Mouse (Mus musculus): ENCODE results near the gene Cdk10.
"Not testable (repeated sequence)": the region's sequence is repeated elsewhere in the genome, so short reads cannot be mapped to it uniquely, and the experiment has no call there.

Cdk10 gene

DNA sequence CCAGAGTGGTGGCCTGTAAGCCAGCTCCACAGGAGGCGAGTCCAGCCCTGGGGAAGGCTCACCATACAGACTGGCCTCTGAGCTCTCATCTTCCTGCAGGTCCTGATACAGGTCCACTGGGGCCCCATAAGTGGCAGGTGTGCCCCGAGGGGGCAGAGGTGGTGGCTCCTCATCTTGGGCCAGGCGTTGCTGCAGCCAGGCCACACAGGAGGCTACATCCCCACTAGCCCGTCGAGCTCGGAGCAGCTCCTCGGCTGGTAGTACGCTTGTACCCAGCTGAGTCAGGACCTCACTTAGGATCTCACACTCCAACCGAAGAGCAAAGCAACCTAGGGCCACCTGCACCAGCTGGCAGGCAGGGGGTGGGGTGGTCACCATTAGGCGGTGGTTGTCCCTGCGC is 9.1 kb downstream of the Cdk10 start:
- DNase-seq: no peak

DNA sequence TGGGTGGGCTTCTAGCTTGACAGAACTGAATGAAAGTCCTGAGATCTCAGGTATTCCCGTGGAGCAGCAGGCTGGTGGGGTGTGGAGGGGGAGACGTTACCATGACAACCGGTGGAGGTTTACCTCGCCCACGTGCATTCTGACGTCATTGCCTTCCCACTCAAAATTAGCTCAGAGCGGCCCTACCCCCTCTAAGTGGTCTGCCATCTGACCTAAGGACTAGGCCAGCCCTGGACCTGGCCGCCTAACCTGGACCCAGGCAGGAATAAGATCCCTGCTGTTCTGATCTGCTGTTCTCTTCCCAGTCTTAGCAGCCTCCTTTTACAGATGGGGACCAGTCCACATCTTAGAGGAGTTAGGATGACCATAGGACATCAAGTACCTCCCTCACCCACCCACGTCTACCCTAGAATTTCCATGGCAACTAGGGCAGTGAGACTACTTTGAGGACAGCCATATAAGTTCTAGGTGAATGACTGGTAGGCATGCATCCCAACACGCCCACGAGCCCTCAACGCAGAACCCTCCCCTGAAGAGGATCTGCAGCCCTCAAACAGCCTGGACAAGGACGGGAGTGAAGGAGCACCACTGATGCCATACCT is 10.4 kb downstream of the Cdk10 start:
- DNase-seq: no peak

DNA sequence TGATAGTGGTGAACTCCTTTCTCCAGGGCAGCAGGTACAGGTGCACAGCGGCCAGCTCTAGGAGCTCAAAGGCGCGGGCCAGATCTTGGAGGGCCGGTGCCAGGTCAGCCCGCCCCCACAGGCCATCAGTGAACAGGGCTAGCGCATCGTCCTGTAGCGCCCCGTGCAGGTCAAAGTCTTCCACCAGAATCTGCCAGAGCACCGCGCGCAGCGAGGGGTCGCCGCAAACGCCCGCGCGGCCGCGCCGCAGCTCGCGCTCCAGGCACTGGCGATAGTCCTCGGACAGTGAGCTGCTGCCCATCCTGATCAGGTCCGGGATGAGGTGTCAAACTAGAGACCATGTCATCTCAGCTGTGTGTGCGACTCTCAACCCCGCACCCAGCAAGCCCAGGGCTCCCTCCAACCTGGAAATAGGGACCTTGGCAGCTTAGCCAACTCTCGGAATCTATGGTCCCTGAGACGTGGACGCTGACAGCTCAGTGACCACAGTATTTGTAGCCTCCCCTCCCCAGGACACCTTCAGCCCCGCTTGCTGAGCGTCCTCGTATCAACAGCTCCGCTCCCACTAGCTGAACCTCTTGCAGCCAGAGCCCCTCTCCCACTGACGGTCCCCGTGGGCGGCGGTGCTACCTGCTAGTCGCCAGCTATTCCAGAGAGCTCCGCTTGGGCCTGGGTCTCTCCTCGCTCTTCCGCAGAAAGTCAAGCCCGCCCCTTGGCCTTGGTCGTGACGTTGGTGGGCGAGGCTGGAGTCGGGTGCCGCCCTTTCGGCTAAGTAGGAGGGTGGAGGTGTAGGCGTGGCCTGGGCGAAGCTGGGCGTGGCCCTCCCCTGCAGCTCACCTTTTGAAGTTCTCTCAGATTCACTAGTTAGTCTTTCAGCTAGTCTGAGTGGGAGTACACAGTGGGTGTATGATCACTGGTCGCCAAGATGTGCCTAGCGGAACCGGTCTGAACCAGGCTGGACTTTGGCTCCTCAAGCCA is 11.2 kb downstream of the Cdk10 start, which contains the start of gene Spata2l:
Gene Spata2l (minus strand): TSS at position 714 of the 978 bp plus-strand sequence.
- DNase-seq: peak; percentile 97

DNA sequence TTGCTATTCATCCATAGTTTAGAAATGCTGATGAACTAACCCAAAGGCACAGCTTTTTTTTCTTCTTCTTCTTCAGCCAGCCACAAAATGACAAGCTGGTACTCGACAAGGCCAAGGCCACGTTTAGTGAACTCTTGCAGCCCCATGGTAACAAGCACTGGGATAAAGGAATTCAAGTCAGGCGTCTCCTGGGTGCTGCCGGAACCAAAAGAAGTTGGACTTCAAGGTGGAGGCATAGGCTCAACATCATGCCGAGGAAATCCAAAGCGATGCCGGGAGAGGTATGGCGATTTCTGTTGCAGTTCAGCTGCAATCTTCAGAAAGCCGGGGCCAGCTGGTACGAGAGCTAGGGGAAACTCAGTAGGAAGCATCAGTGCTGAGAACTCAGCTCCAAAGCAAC is 14.8 kb downstream of the Cdk10 start:
- no peak for DNase-seq

DNA sequence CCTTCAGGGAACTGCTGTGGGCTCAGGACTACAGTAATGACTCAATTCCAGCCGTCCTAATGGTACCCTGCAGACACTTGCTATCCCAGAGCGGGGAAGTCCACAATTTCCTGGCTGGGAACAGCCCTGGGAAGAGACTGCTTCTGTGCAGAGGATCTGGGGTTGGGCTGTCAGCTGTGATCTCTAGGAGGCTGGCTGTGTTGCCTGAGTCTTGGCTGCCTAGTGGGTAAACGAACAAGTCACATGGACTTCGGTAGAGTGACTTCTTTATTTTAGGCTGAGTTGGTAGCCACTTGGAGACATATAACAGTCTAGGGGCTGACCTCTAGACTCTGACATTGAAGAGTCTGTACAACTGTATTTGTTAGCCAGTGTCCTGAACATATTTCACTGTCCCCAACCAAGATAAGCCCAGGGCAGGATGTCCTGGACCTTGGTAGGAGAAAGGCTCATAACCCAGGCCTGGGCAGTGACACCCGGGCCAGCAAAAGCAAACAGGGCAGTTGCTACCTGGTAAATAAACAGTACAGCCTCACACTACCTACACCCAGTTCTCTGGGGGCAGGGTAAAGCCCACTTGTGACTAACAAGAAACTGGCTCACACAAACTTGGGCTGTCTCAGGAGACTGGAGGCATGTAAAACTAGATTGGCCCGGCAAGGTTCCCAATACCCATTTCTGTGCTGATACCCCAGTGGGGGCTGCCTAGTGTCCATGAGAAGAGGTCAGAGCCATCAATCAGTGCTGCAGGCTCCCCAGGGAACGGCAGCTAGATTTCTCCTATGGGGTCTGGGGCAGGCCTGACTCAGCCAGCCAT is 17.7 kb downstream of the Cdk10 start:
- no peak for DNase-seq

DNA sequence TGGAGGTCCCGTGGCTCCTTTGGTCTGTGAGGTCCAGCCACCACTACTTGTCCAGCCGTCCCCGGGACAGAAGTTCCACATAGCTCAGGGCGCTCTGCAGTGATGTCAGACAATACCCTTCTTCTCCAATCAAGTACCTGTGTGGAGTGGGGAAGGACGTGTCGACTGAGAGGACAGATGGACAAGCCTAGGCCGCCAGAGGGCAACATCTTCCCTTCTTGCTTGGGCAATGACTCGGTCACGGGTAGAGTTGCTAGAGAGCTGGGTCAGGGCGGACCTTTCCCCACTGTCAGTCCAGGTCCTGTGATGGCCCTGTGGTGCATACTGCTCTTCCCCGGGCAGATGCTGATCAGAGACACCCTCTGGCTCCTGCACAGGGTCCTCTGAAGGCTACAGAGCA is 18.4 kb downstream of the Cdk10 start:
- DNase-seq: no peak

DNA sequence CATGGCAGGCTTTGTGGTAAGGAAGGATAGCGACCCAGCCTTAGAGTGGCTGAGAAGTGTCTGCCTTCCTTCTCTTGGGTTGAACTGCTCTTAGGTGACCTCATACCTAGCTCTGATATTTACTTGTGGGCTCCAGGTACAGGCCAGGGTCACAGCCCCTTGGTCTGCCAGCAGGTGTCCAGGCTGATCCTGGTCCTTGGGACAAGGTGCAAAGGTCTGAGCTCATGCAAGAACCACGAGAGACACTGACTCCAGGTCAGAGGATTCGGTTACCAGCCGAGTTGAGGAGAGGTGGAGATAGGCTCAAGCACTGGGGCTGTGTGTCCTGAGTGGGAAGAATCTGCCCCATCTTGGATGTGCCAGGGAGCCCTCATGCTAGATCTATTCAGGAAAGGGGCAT is 19.7 kb downstream of the Cdk10 start:
- peak; percentile 83 for DNase-seq

DNA sequence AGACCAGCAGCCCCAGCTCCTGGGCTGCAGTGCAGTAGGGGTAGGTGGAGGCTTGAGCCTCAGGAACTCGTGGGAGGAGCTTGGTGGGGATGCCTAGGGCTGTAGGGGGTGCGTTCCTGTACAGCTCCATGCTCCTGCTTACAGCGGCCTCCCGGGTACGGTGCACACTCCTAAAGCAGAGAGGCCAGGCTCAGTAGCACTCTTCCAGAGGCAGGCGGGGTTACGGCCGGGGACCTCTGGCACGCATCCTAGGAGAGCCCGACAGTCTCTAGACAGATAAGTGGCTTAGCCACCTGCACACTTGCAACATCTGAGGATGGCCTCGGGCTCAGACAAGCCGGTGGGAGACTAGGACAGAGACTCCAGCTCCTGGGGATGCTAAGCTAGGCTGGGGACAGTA is 20.9 kb downstream of the Cdk10 start:
- DNase-seq: no peak

DNA sequence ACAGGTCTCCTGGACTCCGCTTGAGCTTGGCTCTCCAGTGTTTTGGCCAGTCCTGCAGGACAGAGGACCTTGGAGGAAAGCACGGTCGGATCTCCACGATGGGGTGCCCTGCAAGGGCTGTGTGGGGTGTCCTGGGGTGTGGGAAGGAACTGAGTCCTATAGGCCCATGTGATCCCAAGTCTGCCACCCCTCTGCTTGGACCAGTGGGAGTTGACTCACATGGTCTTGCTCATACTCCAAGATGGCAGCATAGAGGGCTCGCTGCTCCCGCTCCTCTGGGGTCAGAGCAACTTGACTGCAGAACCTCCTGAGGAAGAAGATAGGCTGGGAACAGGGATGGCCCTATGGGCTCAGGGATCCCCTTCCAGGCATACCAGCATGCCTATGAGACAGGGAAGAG is 23.1 kb downstream of the Cdk10 start:
- DNase-seq: no peak

DNA sequence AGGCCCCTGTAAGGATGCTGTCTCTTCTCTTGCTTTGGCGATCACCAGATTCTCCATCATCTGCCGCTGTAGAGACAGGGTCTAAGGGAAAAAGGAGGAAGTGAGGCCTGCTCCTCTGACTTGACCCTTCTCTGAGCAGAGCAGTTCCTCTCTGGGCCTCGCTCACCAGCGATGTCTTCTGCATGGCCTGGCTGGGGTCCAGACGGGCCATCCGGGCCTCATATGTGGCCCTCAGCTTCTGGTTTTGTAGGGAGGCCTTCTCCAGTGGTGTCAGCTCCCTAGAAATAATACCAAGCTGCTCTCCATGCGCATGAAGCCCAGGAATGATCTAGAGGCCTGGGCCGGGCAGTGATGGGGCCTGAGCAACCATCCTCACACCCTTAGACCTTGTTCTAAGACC is 24.0 kb downstream of the Cdk10 start:
- DNase-seq: no peak

DNA sequence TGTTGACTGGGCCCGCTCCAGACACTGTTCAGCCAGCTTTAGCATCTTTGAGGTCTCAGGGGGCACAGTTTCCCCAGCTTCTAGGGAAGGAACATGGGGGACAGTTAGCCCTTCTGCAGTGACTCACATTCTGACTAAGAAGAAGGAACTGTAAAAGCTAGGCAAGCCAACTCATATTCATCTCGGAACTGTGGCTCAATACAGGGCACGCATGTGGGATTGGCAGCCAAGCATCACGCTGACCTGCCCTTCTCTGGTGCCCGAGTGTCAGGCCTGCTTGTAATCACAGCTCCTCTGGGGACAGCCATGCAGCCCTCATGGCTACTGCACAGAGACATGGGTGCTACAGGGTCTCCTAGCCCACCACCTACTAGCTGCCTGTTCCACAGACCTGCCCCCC is 26.3 kb downstream of the Cdk10 start:
- DNase-seq: no peak

DNA sequence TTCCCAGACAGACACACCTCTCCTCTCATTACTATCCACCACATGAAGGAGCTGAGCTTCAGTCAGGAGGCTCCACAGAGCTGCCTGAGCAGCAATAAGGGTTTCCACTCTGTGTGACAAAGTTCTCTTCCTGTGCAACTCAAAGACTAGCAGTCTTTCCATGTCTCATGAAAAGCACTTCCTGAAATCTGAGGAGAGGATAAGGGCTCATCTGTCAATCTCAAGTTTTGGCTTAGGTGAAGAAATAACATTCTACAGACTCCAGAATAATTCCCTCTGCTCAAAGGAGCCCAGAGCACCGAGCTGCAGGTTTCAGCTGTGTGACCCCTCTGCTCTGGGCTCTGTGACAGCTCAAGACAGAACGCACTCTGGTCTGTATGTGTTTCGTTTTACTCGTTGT is 28.3 kb downstream of the Cdk10 start:
- DNase-seq: no peak

DNA sequence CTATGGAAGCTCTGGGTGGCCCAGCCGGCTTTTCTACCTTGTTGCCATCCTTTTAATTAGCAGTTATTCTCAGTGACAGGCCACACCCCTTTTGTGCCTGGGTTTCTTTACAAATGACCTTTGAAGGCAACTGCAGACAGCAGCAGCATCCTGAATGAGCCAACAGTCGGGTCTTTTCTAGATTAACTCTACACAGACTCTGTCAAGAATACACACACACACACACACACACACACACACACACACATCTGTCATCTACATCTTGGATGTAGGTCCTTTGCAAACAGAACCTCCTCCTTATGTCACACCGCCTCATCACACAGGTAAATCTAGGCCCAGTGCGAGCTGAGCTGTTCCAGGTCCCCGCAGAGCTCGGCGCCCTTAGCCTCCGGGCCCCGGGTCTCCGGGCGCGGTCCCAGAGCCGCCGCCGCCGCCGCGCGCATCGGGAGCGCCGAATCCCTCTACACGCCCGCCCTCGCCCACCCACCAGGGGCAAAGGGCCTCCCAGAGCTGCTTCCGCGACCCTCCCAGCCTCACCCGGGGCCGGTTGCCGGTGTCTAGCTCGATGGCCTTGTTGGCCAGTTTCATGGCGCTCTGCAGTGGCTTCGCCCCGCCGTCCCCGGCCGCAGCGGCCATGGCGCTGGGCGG is 28.9 kb downstream of the Cdk10 start:
- peak; percentile 46 for DNase-seq

DNA sequence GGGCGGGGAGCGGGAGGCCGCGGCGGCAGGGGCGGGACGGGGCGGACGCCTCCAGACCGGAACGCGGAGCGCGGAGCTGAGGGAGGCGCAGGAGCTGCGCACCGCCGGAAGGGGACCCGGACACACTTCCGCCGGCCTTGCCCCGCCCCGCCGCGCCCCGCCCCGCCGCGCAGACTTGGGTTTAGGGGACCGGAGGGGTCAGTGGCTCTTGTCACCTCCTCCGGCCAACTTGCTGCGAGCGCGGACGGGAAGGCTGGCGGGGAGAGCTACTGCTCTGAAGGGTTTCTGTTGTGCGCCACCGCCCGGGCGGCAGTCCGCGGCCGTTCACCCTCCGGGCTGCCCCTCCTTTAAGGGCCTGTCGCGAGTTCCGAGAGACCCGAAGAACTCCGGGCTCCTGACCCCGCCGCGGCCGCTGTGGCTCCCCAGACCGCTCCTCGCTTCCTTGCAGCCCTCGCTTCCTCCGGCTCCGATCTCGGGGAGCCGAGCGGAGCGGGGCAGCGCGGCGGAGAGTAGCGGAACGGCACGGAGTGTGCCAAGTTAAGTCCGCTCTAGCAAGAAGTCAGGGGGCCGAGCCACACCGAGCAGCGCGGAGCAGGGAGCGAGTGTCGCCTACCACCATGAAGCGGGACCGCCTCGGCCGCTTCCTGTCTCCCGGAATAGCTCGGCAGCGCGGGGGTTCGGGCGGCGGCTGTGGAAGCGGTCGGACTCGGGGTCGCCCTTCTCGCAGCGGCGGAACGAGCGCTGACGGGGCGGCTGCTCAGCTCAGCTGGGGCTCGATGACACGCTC is 29.6 kb downstream of the Cdk10 start, which contains the start of the genes Zfp276 and Vps9d1:
Gene Zfp276 (plus strand): TSS at position 97 of the 787 bp plus-strand sequence.
Gene Vps9d1 (minus strand): TSS at position 250 of the 787 bp plus-strand sequence.
- DNase-seq: peak; percentile 80

DNA sequence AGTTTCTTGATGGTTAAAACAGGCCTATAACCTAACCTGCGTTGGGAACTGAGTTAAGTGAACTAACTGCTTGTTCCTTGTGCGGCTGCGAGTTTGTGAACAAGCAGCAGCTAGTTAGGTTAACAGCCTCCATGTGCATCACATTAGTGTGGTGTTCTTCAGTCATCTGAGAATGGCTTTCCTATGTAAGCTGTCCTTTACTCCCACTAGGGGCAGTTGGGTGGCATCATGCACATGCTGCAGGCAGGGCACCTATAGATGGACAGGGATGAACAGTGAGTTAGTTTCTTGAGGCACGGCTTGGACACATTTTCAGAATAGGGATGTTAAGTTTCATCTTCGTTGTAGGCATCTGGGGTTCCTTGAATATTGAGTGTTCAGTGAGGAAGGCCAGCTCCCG is 30.5 kb downstream of the Cdk10 start:
- DNase-seq: no peak

DNA sequence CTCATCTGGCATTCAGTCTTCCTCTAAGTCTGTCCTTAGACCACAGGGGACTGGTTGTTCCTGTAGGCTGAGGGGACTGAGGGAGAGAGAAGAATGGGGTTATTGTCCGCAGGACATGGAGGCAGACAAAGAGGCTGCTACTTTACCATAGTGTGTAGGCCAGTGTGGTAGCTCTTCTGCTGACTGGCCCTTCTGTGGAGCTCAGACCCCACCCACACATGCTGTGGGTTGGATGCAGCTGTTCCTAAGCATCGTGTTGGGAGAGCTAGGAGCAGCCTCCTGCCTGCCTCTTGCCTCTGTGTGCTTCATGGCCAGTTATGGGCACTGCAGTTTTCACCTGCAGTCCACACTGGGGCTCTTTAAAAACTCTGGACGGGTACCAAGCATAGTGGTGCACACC is 32.5 kb downstream of the Cdk10 start:
- DNase-seq: no peak

DNA sequence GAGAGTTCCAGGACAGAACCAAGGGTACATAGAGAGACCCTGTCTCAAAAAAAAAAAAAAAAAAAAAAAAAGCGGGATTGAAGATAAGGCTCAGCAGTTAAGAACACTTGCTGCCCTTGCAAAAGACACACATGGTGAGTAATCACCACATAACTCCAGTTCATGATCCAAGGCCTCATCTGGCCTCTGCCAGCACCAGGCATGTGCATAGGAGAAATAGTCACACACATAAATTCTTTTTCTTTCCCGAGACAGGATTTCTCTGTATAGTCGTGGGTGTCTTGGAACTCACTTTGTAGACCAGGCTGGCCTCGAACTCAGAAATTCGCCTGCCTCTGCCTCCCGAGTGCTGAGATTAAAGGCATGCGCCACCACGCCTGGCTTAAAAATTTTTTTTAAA is 33.0 kb downstream of the Cdk10 start:
- not testable (repeated sequence) for DNase-seq

DNA sequence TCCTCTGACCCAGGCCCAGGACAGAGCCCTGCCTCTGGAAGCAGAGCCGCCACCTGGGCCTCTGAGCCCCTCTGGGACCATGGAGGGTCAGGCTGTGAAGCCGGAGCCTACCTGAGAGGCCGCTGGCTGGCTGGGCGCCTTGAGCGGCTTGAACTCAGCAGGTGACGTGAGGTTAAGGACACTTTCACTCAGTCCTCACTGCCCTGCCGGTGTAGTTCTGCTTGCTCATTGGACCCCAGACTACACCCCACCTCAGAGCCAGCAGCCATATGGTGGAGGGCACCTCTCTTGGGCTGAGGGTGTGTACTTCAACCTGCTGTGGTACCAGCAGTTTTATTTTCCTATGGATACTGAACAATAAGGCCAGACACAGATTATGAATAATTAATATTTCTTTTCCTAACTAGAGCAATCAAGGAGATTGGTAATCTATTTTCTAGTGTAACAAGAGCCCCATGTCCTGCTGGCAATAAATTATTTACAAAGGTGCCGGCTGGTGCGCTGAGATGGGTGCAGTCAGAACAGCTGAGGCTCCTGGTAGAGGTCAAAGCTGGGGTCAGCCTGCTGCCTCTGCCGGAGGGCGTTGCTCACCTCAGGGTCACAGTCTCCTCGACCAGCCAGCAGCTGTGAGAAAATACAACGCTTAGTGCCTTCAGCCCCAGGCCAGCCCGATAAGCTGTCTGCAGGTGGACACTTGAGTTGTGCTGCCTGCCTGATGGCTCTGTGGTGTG is 43.4 kb downstream of the Cdk10 start:
- DNase-seq: peak; percentile 77

DNA sequence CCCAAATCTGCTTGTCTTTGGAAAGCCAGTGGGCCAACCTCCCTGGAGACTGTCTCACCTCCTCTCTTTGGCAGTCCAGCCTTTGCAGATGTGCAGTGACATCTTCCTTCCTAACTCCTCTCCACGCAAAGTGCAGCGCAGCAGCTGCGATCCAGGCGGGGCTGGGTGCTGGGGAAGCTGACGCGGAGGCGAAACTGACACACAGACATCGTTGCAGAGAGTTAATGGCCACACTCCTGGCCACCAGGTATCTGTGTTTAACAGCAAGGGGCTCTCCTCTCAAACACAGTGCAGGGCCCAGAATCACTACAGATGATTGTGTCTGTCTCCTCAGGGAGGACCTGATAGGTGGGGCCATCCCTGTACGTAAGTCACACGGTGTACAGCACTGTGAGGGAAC is 46.5 kb downstream of the Cdk10 start:
- DNase-seq: no peak

DNA sequence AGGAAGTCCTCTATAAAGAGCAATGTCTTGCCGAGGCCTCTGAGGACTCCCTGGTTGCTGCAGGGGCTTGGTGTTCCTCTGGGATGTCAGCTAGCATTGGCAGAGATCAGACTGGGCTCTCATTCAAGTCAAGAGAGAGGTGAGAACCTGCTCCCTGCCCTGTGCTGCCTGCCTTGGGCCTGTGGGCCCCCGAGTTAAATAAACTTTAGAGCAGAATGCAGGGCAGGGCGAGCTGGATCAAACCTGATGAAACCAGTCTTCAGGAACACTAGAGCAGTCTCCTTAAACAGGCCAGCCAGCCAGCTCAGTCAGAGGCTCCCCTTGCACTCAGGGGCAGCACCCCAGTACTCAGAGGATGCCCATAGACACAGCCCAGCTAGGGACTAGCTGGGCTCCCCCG is 47.3 kb downstream of the Cdk10 start:
- DNase-seq: peak; percentile 46

DNA sequence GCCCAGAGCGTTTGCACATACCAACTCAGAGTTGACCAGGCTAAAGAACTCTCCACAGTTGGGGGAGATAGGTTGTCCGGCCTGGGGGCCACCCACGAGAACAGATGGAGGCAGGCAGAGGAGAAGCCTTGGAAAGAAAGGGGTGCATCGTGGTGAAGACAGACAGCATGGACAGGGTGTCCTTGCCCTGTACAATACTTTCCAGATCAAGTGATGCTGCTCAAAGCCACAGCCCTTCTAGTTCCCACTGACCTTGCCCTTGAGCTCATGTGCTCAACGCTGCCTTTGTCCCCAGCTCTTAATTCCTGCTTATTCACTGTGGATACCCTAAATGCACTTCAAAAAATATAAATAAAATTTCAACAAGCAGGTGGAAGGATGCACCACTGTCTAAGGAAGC is 49.8 kb downstream of the Cdk10 start:
- DNase-seq: no peak

Measured in kidney, adult 9 months (tissue).